Mouse (Mus musculus) 3134 (cell line): ENCODE results near the gene Gpr108.

Experiments
- DNase-seq: peaks from one replicate; pipeline ENCODE4 v3.0.0-alpha.2; 2011; ENCODE audit warnings: low spot score; ENCODE audit not compliant: insufficient read length; ENCODE audit errors: extremely low read depth

Gpr108 gene

GRCm38 (mm10) chr17:57246663-57247392 is 1.4 kb downstream of the Gpr108 start:
- no peak for DNase-seq

- no peak for DNase-seq
Measured at GRCm38 (mm10) chr17:57245311-57245929, 2.8 kb downstream of the Gpr108 start.

- DNase-seq = no peak
Measured at GRCm38 (mm10) chr17:57243650-57244370, 4.4 kb downstream of the Gpr108 start.

GRCm38 (mm10) chr17:57237181-57237580 is 11.1 kb downstream of the Gpr108 start:
- no peak for DNase-seq

- no peak for DNase-seq
Measured at GRCm38 (mm10) chr17:57235803-57236202, 12.4 kb downstream of the Gpr108 start.

- no peak for DNase-seq
Measured at GRCm38 (mm10) chr17:57234254-57234928, 13.9 kb downstream of the Gpr108 start.

GRCm38 (mm10) chr17:57233038-57233437 is 15.2 kb downstream of the Gpr108 start:
- DNase-seq = no peak

- DNase-seq = no peak
Measured at GRCm38 (mm10) chr17:57232200-57232599, 16.0 kb downstream of the Gpr108 start.

GRCm38 (mm10) chr17:57231321-57231771 is 16.9 kb downstream of the Gpr108 start:
- DNase-seq = no peak

GRCm38 (mm10) chr17:57230728-57231125 is 17.5 kb downstream of the Gpr108 start:
- DNase-seq = no peak

- no peak for DNase-seq
Measured at GRCm38 (mm10) chr17:57229851-57230727, 18.2 kb downstream of the Gpr108 start.

- no peak for DNase-seq
Measured at GRCm38 (mm10) chr17:57228873-57229272, 19.4 kb downstream of the Gpr108 start.

GRCm38 (mm10) chr17:57228014-57228413 is 20.2 kb downstream of the Gpr108 start, which contains the start of gene C3:
TSS of gene C3 (minus strand) at chr17:57228136.
- DNase-seq = peak; percentile 49

- no peak for DNase-seq
Measured at GRCm38 (mm10) chr17:57227468-57227867, 20.8 kb downstream of the Gpr108 start.

GRCm38 (mm10) chr17:57223313-57223712 is 24.9 kb downstream of the Gpr108 start:
- DNase-seq = no peak

GRCm38 (mm10) chr17:57221911-57222310 is 26.3 kb downstream of the Gpr108 start:
- DNase-seq = no peak

GRCm38 (mm10) chr17:57219884-57220207 is 28.4 kb downstream of the Gpr108 start:
- DNase-seq = no peak

GRCm38 (mm10) chr17:57219167-57219883 is 28.9 kb downstream of the Gpr108 start:
- peak; percentile 44 for DNase-seq

- DNase-seq = no peak
Measured at GRCm38 (mm10) chr17:57218335-57218900, 29.8 kb downstream of the Gpr108 start.
